Mouse (Mus musculus): ENCODE data around the gene Pmvk. TPM values are rescaled to one million over a fixed set of nuclear protein-coding genes. Genes with fewer than 3 reads are reported as not detected.

Gene Pmvk
- total and polyA plus RNA-seq, 3 experiments, result 53.6 to 75.7 TPM; not detected in 1

DNA sequence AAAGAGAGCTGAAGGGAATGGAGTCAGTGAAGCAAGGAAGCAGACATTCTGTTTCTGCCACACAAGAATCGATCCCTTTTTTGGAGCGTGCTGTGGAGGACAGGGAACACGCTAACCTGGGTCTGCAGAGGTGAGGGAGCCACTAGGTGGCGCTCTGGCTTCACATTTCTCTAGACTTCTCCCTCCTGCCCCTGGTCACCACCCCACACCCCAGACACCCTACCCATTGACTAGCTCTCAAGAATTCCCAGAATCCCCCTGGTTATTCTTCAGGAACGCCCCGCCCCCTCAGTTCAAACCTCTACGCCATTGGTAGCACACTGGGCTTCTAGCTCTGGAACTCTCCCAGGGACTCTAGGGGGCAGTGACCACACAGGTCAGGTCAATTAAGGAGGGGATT is 4.8 kb upstream of the Pmvk start (continued):
- TF ChIP-seq TCF12 (IDR thresholded peaks at IDR 0.05; ENCODE audit: low read depth, low read length) (no peak), TBP (IDR thresholded peaks at IDR 0.05; ENCODE audit: low read depth, low read length) (no peak), ZKSCAN1 (IDR thresholded peaks at IDR 0.05; ENCODE audit: low read depth, low read length) (no peak), NRF1 (IDR thresholded peaks at IDR 0.05; ENCODE audit: insufficient read depth, low read depth, low read length, poor library complexity, severe bottlenecking) (no peak), MYB (IDR thresholded peaks at IDR 0.05; ENCODE audit: low read depth, low read length) (no peak), GATA1 (IDR thresholded peaks at IDR 0.05; ENCODE audit: low read depth, low read length) (no peak), ELF1 (IDR thresholded peaks at IDR 0.05; ENCODE audit: low read depth, low read length) (no peak), ZNF384 (IDR thresholded peaks at IDR 0.05; ENCODE audit: low read depth, low read length) (peak; percentile 46; the same call in 1 of the 2 replicates), NELFE (IDR thresholded peaks at IDR 0.05; ENCODE audit: low read depth, low read length) (no peak), USF1 (IDR thresholded peaks at IDR 0.05; ENCODE audit: low read depth, low read length) (no peak), TAL1 (IDR thresholded peaks at IDR 0.05; ENCODE audit: low read length) (no peak), CHD2 (IDR thresholded peaks at IDR 0.05; ENCODE audit: low read length) (no peak)

DNA sequence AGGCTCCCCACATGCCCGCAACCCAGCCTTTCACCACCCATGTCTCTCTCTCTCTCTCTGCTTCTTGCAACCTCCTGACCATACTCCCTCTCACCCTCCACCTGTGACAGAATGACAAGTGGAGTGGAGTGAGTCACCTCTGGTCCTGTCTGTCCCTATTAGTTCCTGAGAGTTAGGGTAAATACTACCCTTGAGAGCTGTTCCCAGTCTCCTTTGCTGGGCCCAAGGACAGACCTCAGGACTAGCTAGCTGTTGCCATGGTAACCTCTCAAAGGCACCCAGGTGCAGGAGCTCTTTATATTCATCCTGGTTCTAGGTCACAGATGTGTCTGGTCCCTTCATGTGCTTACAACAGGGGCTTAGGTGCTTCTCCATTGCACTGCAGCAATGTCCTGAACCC is 2.4 kb upstream of the Pmvk start:
- Histone ChIP-seq H3K79me2 (ENCODE audit: control insufficient read depth, insufficient read depth, low read length, poor library complexity) (no peaks in the 10 kb centered on the region), H3K9ac (ENCODE audit: control insufficient read depth, low read depth, low read length, poor library complexity, severe bottlenecking) (no peak overlapping the region), H3K9me3 (replicated peaks; ENCODE audit: insufficient read depth, low read length) (no peaks in the 10 kb centered on the region), H3K4me3 (ENCODE audit: control insufficient read depth in 1 of 2, insufficient read depth in 1 of 2, low read depth in 2 of 2, low read length in 2 of 2) (no peak overlapping the region), H3K27me3 (ENCODE audit: control insufficient read depth in 1 of 2, insufficient read depth in 2 of 2, low read length in 2 of 2) (no peaks in the 10 kb centered on the region), H3K4me1 (ENCODE audit: control insufficient read depth in 1 of 2, insufficient read depth in 2 of 2, low read length in 2 of 2) (peaks cover 0 to 15% of the 10 kb centered on the region in 2 experiments; a peak in 3 of 4 replicates), H3K27ac (ENCODE audit: control insufficient read depth, low read depth, low read length) (no peak overlapping the region), H3K36me3 (ENCODE audit: control insufficient read depth in 1 of 2, insufficient read depth in 2 of 2, low read length in 2 of 2) (peaks cover 0 to 3% of the 10 kb centered on the region in 2 experiments; a peak in 2 of 4 replicates)
- no peak for DNase-seq (ENCODE audit: low read depth, low spot score)
- TF ChIP-seq KAT2A (conservative IDR thresholded peaks at IDR 0.05; ENCODE audit: low read depth, low read length), result no peak
- TF ChIP-seq CTCF (IDR thresholded peaks at IDR 0.05 in 2 of 3, conservative IDR thresholded peaks at IDR 0.05 in 1 of 3; ENCODE audit: control insufficient read depth in 1 of 3, insufficient read depth in 1 of 3, low read depth in 2 of 3, low read length in 3 of 3, poor library complexity in 1 of 3, severe bottlenecking in 1 of 3), result no peak
- TF ChIP-seq RAD21 (IDR thresholded peaks at IDR 0.05; ENCODE audit: low read depth, low read length), result no peak
- no peak for TF ChIP-seq ZKSCAN1 (IDR thresholded peaks at IDR 0.05; ENCODE audit: low read depth, low read length)
- TF ChIP-seq MXI1 (IDR thresholded peaks at IDR 0.05; ENCODE audit: low read depth, low read length), result no peak
- no peak for TF ChIP-seq TBP (IDR thresholded peaks at IDR 0.05; ENCODE audit: low read depth, low read length)
- TF ChIP-seq E2F4 (IDR thresholded peaks at IDR 0.05; ENCODE audit: borderline replicate concordance, low read depth, low read length), result no peak
- TF ChIP-seq POLR2AphosphoS5 (IDR thresholded peaks at IDR 0.05; ENCODE audit: borderline replicate concordance, low read depth, low read length), result no peak
- no peak for TF ChIP-seq ZMIZ1 (IDR thresholded peaks at IDR 0.05; ENCODE audit: low read depth, low read length)
- no peak for TF ChIP-seq MAFK (IDR thresholded peaks at IDR 0.05; ENCODE audit: borderline replicate concordance, low read depth, low read length)
- TF ChIP-seq NRF1 (IDR thresholded peaks at IDR 0.05; ENCODE audit: insufficient read depth, low read depth, low read length, poor library complexity, severe bottlenecking), result no peak
- TF ChIP-seq MAX (IDR thresholded peaks at IDR 0.05; ENCODE audit: low read length), result no peak
- no peak for TF ChIP-seq CHD1 (IDR thresholded peaks at IDR 0.05; ENCODE audit: low read depth, low read length)
- no peak for TF ChIP-seq GABPA (IDR thresholded peaks at IDR 0.05; ENCODE audit: low read depth, low read length)
- TF ChIP-seq BHLHE40 (IDR thresholded peaks at IDR 0.05; ENCODE audit: borderline replicate concordance, low read depth, low read length), result no peak
- TF ChIP-seq TCF12 (IDR thresholded peaks at IDR 0.05; ENCODE audit: low read depth, low read length), result no peak
- TF ChIP-seq USF2 (IDR thresholded peaks at IDR 0.05; ENCODE audit: borderline replicate concordance in 1 of 2, insufficient read depth in 1 of 2, low read depth in 1 of 2, low read length in 2 of 2), result no peak
- TF ChIP-seq SMC3 (IDR thresholded peaks at IDR 0.05; ENCODE audit: low read depth, low read length), result no peak
- TF ChIP-seq SIN3A (IDR thresholded peaks at IDR 0.05; ENCODE audit: low read length), result no peak

Data from MEL (cell line).